Mouse (Mus musculus) liver, embryonic 15.5 days (tissue): ENCODE data around the gene Cpa1. TPM values are rescaled to one million over a fixed set of nuclear protein-coding genes. Genes with fewer than 3 reads are reported as not detected.

ENCODE experiments used
- ATAC-seq: fragments of 200-750 bp; cut with Nextera tagmentation; 2 replicates; pipeline ENCODE4 v1.8.0; 2017; ENCODE audit warnings: moderate number of reproducible peaks, mild to moderate bottlenecking, moderate library complexity; ENCODE audit not compliant: insufficient read depth
- H3K27ac ChIP-seq: fragments of 300-500 bp; sonication (generic); replicated peaks from 2 replicates; pipeline ENCODE4 v1.5.1; 2015; ENCODE audit warnings: mild to moderate bottlenecking, inconsistent platforms
- H3K27me3 ChIP-seq: fragments of 300-500 bp; sonication (generic); 2 replicates; pipeline ENCODE4 v1.6.1; 2015; ENCODE audit warnings: mild to moderate bottlenecking, inconsistent platforms
- H3K36me3 ChIP-seq: fragments of 300-500 bp; sonication (generic); replicated peaks from 2 replicates; pipeline ENCODE4 v1.6.1; 2015; ENCODE audit warnings: moderate library complexity, mild to moderate bottlenecking, inconsistent platforms
- H3K4me1 ChIP-seq: fragments of 300-500 bp; sonication (generic); replicated peaks from 2 replicates; pipeline ENCODE4 v1.6.1; 2015; ENCODE audit warnings: inconsistent platforms
- H3K4me2 ChIP-seq: fragments of 300-500 bp; sonication (generic); 2 replicates; pipeline ENCODE4 v1.6.1; 2015; ENCODE audit warnings: moderate library complexity, mild to moderate bottlenecking, inconsistent platforms
- H3K4me3 ChIP-seq: fragments of 300-500 bp; sonication (generic); replicated peaks from 2 replicates; pipeline ENCODE4 v1.5.1; 2015; ENCODE audit warnings: mild to moderate bottlenecking, inconsistent platforms
- H3K9ac ChIP-seq: fragments of 300-500 bp; sonication (generic); 2 replicates; pipeline ENCODE4 v1.6.1; 2015; ENCODE audit warnings: moderate library complexity, mild to moderate bottlenecking, inconsistent platforms
- H3K9me3 ChIP-seq: fragments of 300-500 bp; sonication (generic); replicated peaks from 2 replicates; pipeline ENCODE4 v1.6.1; 2016; ENCODE audit warnings: inconsistent platforms
- WGBS: fragments of 180-500 bp; shearing (Covaris S2); methylation state at CpG from one replicate; pipeline ENCODE4 v1.1.7; 2015; ENCODE audit warnings: mixed read lengths; ENCODE audit not compliant: insufficient replicate concordance; 5-methylcytosine and 5-hydroxymethylcytosine counted together
- polyA plus RNA-seq: library from polyadenylated mRNA; unstranded; fragments of >200 nt; fragmentation: Nextera tagmentation; extraction: Ambion mirVana; gene quantifications from 2 replicates; pipeline ENCODE4 v1.2.1, GENCODE M21; 2015

The Cpa1 gene
- polyA plus RNA-seq, 1 experiment from 2014 or later: 1.8 TPM

DNA sequence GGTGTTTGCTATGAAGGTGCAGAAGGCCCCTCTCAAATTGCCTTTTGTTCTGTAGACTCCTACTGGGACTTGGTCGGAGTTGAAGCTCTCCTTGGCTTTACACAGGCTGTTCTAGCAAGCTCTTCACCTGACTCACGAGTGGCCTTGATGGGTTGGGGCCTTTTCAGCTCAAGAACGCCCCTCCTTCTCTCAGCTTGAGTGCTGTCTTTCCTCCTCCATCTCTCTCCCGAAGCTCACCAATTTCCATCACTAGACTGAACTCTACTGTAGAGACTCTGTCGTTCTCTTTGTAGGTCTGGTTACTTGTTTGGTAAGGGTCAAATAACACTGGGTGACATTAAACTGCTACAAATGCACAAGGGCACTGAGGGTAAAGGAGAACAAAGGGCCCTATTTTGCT lies 53.8 kb downstream of the Cpa1 start:
- ATAC-seq: no peak; the same call in 1 of the 2 replicates

DNA sequence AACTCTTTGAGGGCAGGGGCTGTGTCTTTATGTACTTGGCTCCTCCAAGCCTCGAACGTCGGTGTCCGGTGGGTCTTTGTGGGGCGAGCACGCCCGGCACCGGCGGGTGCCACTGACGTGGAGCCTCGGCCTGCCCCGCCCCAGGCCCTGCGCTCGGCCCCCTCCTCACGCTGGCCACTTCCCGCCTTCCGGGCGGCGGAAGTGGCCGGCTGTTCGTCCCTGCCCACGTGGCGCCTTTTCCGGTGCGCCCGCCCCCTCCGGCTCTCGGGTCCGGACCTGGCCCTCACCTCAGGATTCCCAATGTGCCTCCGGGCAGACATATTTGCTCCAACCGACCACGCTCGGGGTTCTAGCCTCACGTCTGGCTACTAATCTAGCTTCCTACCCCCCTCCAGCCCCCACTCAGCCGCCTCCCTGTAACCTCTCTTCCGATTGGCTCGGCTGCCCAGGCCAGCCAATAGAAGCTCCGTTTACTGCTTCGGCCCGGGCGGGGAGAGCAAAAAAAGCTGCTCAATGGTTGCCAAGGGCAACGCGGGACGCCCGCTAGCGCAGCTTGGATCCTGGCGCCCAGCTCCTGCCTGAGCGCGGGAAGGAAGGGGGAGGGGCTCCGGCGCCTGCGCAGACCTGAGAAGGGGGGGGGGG lies 54.5 kb downstream of the Cpa1 start, which contains the start of gene Cep41:
Cep41 (minus strand) TSS at position 400 of the 642 bp plus-strand sequence.
- H3K4me2 ChIP-seq: peak within 1 kb of the TSS; percentile 89
- peaks cover 14% of the 10 kb centered on the region for H3K4me1 ChIP-seq
- peak within 1 kb of the TSS; percentile 83 for H3K4me3 ChIP-seq
- H3K9ac ChIP-seq: peak within 1 kb of the TSS; percentile 65
- H3K27me3 ChIP-seq: no peaks in the 10 kb centered on the region
- under 1% methylated on average over 47 of the region's 52 CpGs for WGBS
- H3K9me3 ChIP-seq: no peaks in the 10 kb centered on the region
- peak within 1 kb of the TSS; percentile 80 for H3K27ac ChIP-seq
- peak; percentile 96 for ATAC-seq
- H3K36me3 ChIP-seq: no peaks in the 10 kb centered on the region

More for the DNA sequence above, 53.8 kb downstream of the Cpa1 start:
- H3K9me3 ChIP-seq: no peaks in the 10 kb centered on the region
- H3K27me3 ChIP-seq: no peaks in the 10 kb centered on the region
- H3K4me2 ChIP-seq: peak overlapping the region; percentile 89
- 58% methylated on average over 5 of the region's 5 CpGs for WGBS
- peaks cover 14% of the 10 kb centered on the region for H3K4me1 ChIP-seq
- H3K27ac ChIP-seq: peak overlapping the region; percentile 80
- H3K36me3 ChIP-seq: no peaks in the 10 kb centered on the region
- peak overlapping the region; percentile 83 for H3K4me3 ChIP-seq
- H3K9ac ChIP-seq: peak overlapping the region; percentile 65

DNA sequence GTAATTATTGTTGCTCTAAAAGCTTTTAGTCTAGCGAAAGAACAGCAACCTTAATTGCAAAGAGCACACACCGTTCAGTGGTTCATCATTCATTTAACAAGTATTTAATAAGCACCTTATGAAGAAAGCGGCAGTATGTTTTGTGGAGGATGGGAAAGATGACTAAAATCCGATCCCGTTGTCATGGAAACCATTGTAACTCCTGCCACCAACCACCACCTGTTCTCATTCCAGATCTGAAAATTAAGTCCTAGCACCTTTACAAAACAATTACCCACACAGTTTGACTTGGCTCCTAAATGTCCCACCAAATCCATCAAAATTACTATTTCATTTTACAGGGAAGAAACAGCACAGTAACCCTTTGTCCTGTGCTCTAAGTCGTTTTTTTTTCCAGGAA lies 55.2 kb downstream of the Cpa1 start:
- Histone ChIP-seq H3K4me3 (peak overlapping the region; percentile 83), H3K27ac (no peak overlapping the region), H3K27me3 (no peaks in the 10 kb centered on the region), H3K4me2 (peak overlapping the region; percentile 89), H3K9me3 (no peaks in the 10 kb centered on the region), H3K36me3 (no peaks in the 10 kb centered on the region), H3K4me1 (peaks cover 14% of the 10 kb centered on the region), H3K9ac (peak overlapping the region; percentile 65; the same call in 1 of the 2 replicates)
- no peak for ATAC-seq
- 51% methylated on average over 6 of the region's 6 CpGs for WGBS

Other genes starting within 250 kb of the Cpa1 start
- 25.1 TPM in 2 replicates for gene Zc3hc1, start 248.2 kb upstream of the Cpa1 start, polyA plus RNA-seq
- 8.2 and 8.3 TPM in 2 replicates for gene Klhdc10, start 237.3 kb upstream of the Cpa1 start, polyA plus RNA-seq
- 19.2 and 19.4 TPM in 2 replicates for gene Tmem209, start 129.4 kb upstream of the Cpa1 start, polyA plus RNA-seq
- 0.14 and 0.21 TPM in 2 replicates for gene Ssmem1, start 129.4 kb upstream of the Cpa1 start, polyA plus RNA-seq
- gene Cpa2, start 97.6 kb upstream of the Cpa1 start, polyA plus RNA-seq: 1.7 and 7.5 TPM in 2 replicates
- gene Cpa4, start 70.8 kb upstream of the Cpa1 start, polyA plus RNA-seq: 0.06 TPM in 1 of 2 replicates, not detected in the other
- 0.09 and 0.13 TPM in 2 replicates for gene Cpa5, start 28.2 kb upstream of the Cpa1 start, polyA plus RNA-seq
- gene Cep41, start 54.5 kb downstream of the Cpa1 start, polyA plus RNA-seq: 2.8 and 3.8 TPM in 2 replicates
- 186 and 187 TPM in 2 replicates for gene Mest, start 84.3 kb downstream of the Cpa1 start, polyA plus RNA-seq